Mouse (Mus musculus) kidney, postnatal 0 days (tissue): ENCODE results near the gene Tmem63b. TPM values are rescaled to one million over a fixed set of nuclear protein-coding genes. Genes with fewer than 3 reads are reported as not detected.
A peak's percentile ranks its signal among the peaks of the same experiment; 100 is the strongest.

Experiments
- ATAC-seq: fragments of 200-750 bp; cut with Nextera tagmentation; replicated peaks from 2 replicates; pipeline ENCODE4 v1.8.0; 2017; ENCODE audit warnings: low read depth, moderate number of reproducible peaks, moderate TSS enrichment, moderate library complexity; ENCODE audit not compliant: low FRiP score
- DNase-seq: peaks from one replicate; pipeline ENCODE4 v3.0.0-alpha.2; 2016; ENCODE audit warnings: low spot score
- H3K27ac ChIP-seq: fragments of 300-500 bp; sonication (generic); 2 replicates; pipeline ENCODE4 v1.5.1; 2014; ENCODE audit warnings: mild to moderate bottlenecking
- H3K27me3 ChIP-seq: fragments of 300-500 bp; sonication (generic); 2 replicates; pipeline ENCODE4 v1.6.1; 2014; ENCODE audit warnings: low read length, mixed read lengths; ENCODE audit not compliant: insufficient read depth
- H3K36me3 ChIP-seq: fragments of 300-500 bp; sonication (generic); 2 replicates; pipeline ENCODE4 v1.6.1; 2014; ENCODE audit warnings: low read length, mixed read lengths; ENCODE audit not compliant: insufficient read depth
- H3K4me1 ChIP-seq: fragments of 300-500 bp; sonication (generic); replicated peaks from 2 replicates; pipeline ENCODE4 v1.6.1; 2014; ENCODE audit warnings: antibody characterized with exemption, low read length, mixed read lengths; ENCODE audit not compliant: insufficient read depth
- H3K4me2 ChIP-seq: fragments of 300-500 bp; sonication (generic); 2 replicates; pipeline ENCODE4 v1.6.1; 2014; ENCODE audit warnings: mild to moderate bottlenecking, low read length, moderate library complexity, mixed read lengths
- H3K4me3 ChIP-seq: fragments of 300-500 bp; sonication (generic); replicated peaks from 2 replicates; pipeline ENCODE4 v1.5.1; 2014; ENCODE audit warnings: low read depth, low read length
- H3K9ac ChIP-seq: fragments of 300-500 bp; sonication (generic); 2 replicates; pipeline ENCODE4 v1.6.1; 2014; ENCODE audit warnings: low read depth, low read length
- H3K9me3 ChIP-seq: fragments of 300-500 bp; sonication (generic); replicated peaks from 2 replicates; pipeline ENCODE4 v1.6.1; 2016; ENCODE audit warnings: low read length, inconsistent platforms, mixed read lengths
- CTCF ChIP-seq: IDR thresholded peaks from 2 replicates; pipeline ENCODE4 v1.5.1; 2016; ENCODE audit warnings: antibody characterized with exemption, low read depth, mild to moderate bottlenecking, moderate library complexity
- WGBS: fragments of 180-500 bp; shearing (Covaris S2); extraction: QIAGEN DNeasy Blood & Tissue Kit; methylation state at CpG from one replicate; pipeline ENCODE4 v1.1.7; 2014; 5-methylcytosine and 5-hydroxymethylcytosine counted together
- polyA plus RNA-seq: library from polyadenylated mRNA; unstranded; fragments of >200 nt; fragmentation: Nextera tagmentation; extraction: Ambion mirVana; gene quantifications from 2 replicates; pipeline ENCODE4 v1.2.1, GENCODE M21; 2015

Tmem63b gene
- polyA plus RNA-seq, 1 experiment from 2014 or later = 29.6 TPM

GRCm38 (mm10) chr17:45707376-45707775 is 20.7 kb upstream of the Tmem63b start:
- ATAC-seq (no peak), DNase-seq (peak; percentile 38)
- Histone ChIP-seq H3K4me3 (no peak overlapping the region), H3K4me1 (no peaks in the 10 kb centered on the region), H3K27ac (no peak overlapping the region), H3K9me3 (no peaks in the 10 kb centered on the region), H3K36me3 (no peaks in the 10 kb centered on the region), H3K4me2 (no peak overlapping the region), H3K27me3 (no peaks in the 10 kb centered on the region), H3K9ac (no peak overlapping the region)
- TF ChIP-seq CTCF = peak; percentile 50
- 33% methylated on average over 3 of the region's 3 CpGs for WGBS

- H3K4me2 ChIP-seq = no peak overlapping the region
- no peaks in the 10 kb centered on the region for H3K36me3 ChIP-seq
- no peak overlapping the region for H3K27ac ChIP-seq
- H3K9ac ChIP-seq = no peak overlapping the region
- no peaks in the 10 kb centered on the region for H3K9me3 ChIP-seq
- TF ChIP-seq CTCF = no peak
- DNase-seq (no peak), ATAC-seq (no peak)
- H3K4me1 ChIP-seq = no peaks in the 10 kb centered on the region
- H3K4me3 ChIP-seq = no peak overlapping the region
- 55% methylated on average over 5 of the region's 5 CpGs for WGBS
- no peaks in the 10 kb centered on the region for H3K27me3 ChIP-seq
Observed at GRCm38 (mm10) chr17:45706796-45707195, 20.1 kb upstream of the Tmem63b start.

- Histone ChIP-seq H3K27me3 (no peaks in the 10 kb centered on the region), H3K27ac (no peak overlapping the region), H3K9me3 (no peaks in the 10 kb centered on the region), H3K4me1 (no peaks in the 10 kb centered on the region), H3K4me2 (no peak overlapping the region), H3K36me3 (no peaks in the 10 kb centered on the region; the same call in 1 of the 2 replicates), H3K4me3 (no peak overlapping the region), H3K9ac (no peak overlapping the region)
- ATAC-seq = no peak
- no peak for TF ChIP-seq CTCF
- 52% methylated on average over 7 of the region's 7 CpGs for WGBS
- no peak for DNase-seq
Observed at GRCm38 (mm10) chr17:45703187-45703586, 16.5 kb upstream of the Tmem63b start.

GRCm38 (mm10) chr17:45702254-45702653 is 15.5 kb upstream of the Tmem63b start:
- ATAC-seq = no peak
- Histone ChIP-seq H3K36me3 (no peaks in the 10 kb centered on the region; the same call in 1 of the 2 replicates), H3K4me3 (no peak overlapping the region), H3K27me3 (no peaks in the 10 kb centered on the region), H3K9me3 (no peaks in the 10 kb centered on the region), H3K27ac (no peak overlapping the region), H3K9ac (no peak overlapping the region), H3K4me2 (no peak overlapping the region), H3K4me1 (no peaks in the 10 kb centered on the region)
- DNase-seq = no peak
- TF ChIP-seq CTCF = no peak
- 44% methylated on average over 4 of the region's 4 CpGs for WGBS

GRCm38 (mm10) chr17:45701236-45701591 is 14.5 kb upstream of the Tmem63b start:
- WGBS = 63% methylated on average over 9 of the region's 9 CpGs
- no peak for ATAC-seq
- DNase-seq = no peak
- H3K9ac ChIP-seq = no peak overlapping the region
- H3K27me3 ChIP-seq = no peaks in the 10 kb centered on the region
- no peak for TF ChIP-seq CTCF
- H3K27ac ChIP-seq = no peak overlapping the region
- H3K36me3 ChIP-seq = peaks cover 3% of the 10 kb centered on the region; the same call in 1 of the 2 replicates
- no peaks in the 10 kb centered on the region for H3K4me1 ChIP-seq
- no peak overlapping the region for H3K4me2 ChIP-seq
- H3K9me3 ChIP-seq = no peaks in the 10 kb centered on the region
- H3K4me3 ChIP-seq = no peak overlapping the region

GRCm38 (mm10) chr17:45700496-45701235 is 14.0 kb upstream of the Tmem63b start:
- H3K4me1 ChIP-seq = no peaks in the 10 kb centered on the region
- H3K9ac ChIP-seq = no peak overlapping the region
- no peaks in the 10 kb centered on the region for H3K27me3 ChIP-seq
- peaks cover 3% of the 10 kb centered on the region; the same call in 1 of the 2 replicates for H3K36me3 ChIP-seq
- TF ChIP-seq CTCF = no peak
- H3K27ac ChIP-seq = no peak overlapping the region
- H3K4me3 ChIP-seq = no peak overlapping the region
- DNase-seq (no peak), ATAC-seq (no peak)
- no peaks in the 10 kb centered on the region for H3K9me3 ChIP-seq
- no peak overlapping the region for H3K4me2 ChIP-seq
- WGBS = 53% methylated on average over 9 of the region's 16 CpGs
